Mouse (Mus musculus): ENCODE results near the gene Golph3l. TPM values are rescaled to one million over a fixed set of nuclear protein-coding genes. Genes with fewer than 3 reads are reported as not detected.
"Not testable (repeated sequence)": the region's sequence is repeated elsewhere in the genome, so short reads cannot be mapped to it uniquely, and the experiment has no call there.

Golph3l gene
- polyA plus RNA-seq, 1 experiment from 2014 or later, result 33.6 TPM

DNA sequence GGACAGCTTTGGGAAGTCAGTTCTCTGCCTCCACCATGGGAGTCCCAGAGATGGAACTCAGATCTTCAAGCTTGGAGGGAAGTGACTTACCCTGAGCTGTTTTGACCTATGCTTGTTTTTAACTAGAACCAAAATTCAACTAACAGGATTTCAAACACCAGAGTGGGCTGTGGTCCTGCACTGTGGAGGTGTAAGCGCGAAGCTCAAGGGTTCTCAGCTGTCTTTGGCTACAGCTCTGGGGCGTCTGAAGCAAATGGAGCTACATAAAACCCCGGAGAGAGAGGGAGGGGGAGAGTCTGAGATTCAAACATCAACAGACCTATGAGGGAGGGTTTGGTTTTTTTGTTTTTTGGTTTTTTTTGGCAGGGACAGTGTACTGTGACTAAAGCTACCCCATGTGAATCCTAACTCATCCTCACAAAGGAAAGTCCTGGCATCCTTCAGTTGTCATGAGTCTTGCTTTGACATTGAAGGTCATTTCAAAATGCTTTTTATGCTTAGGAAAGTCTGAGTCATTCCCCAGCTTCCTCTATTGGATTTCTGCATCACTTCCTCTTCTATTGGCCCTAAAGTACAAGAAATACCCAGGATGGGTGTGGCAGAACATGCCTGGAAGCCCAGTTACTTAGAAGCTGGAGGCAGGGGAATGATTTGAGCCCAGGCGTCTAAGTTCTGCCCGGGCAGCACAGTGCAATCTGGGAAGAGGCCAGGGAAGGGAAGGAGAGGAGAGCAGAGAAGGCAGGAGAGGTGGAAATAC lies 61.7 kb downstream of the Golph3l start:
- Histone ChIP-seq H3K36me3 (no peaks in the 10 kb centered on the region), H3K4me3 (no peak overlapping the region), H3K27ac (peak overlapping the region; percentile 29; the same call in 1 of the 2 replicates), H3K9me3 (no peaks in the 10 kb centered on the region), H3K9ac (no peak overlapping the region), H3K4me2 (replicated peaks) (no peak overlapping the region), H3K4me1 (peaks cover 15% of the 10 kb centered on the region), H3K27me3 (no peaks in the 10 kb centered on the region)
- no peak for ATAC-seq (ENCODE audit: low FRiP score, low read depth)
- 62% methylated on average over 6 of the region's 6 CpGs for WGBS

DNA sequence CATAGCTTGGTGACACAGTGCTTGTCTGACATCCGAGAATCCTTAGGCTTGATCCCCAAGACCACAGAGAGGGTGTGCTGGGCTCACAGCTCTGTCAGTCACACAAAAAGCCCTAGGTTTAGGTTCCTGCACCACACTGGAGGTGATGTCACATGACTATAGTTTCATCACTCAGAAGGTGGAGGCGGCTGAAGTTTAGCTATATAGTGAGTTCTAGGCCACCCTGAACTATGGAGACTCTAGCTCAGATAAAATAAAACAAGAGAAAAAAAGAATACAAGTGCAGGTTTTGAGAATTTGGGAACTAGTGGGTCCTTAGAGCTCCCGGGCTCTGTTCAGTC lies 62.3 kb downstream of the Golph3l start:
- no peaks in the 10 kb centered on the region for H3K9me3 ChIP-seq
- no peak for ATAC-seq (ENCODE audit: low FRiP score, low read depth)
- H3K36me3 ChIP-seq, result no peaks in the 10 kb centered on the region
- peak overlapping the region; percentile 29; the same call in 1 of the 2 replicates for H3K27ac ChIP-seq
- H3K27me3 ChIP-seq, result no peaks in the 10 kb centered on the region
- H3K4me1 ChIP-seq, result peaks cover 15% of the 10 kb centered on the region
- WGBS, result 88% methylated on average over 3 of the region's 3 CpGs
- H3K4me2 ChIP-seq (replicated peaks), result no peak overlapping the region
- H3K4me3 ChIP-seq, result no peak overlapping the region
- H3K9ac ChIP-seq, result no peak overlapping the region

DNA sequence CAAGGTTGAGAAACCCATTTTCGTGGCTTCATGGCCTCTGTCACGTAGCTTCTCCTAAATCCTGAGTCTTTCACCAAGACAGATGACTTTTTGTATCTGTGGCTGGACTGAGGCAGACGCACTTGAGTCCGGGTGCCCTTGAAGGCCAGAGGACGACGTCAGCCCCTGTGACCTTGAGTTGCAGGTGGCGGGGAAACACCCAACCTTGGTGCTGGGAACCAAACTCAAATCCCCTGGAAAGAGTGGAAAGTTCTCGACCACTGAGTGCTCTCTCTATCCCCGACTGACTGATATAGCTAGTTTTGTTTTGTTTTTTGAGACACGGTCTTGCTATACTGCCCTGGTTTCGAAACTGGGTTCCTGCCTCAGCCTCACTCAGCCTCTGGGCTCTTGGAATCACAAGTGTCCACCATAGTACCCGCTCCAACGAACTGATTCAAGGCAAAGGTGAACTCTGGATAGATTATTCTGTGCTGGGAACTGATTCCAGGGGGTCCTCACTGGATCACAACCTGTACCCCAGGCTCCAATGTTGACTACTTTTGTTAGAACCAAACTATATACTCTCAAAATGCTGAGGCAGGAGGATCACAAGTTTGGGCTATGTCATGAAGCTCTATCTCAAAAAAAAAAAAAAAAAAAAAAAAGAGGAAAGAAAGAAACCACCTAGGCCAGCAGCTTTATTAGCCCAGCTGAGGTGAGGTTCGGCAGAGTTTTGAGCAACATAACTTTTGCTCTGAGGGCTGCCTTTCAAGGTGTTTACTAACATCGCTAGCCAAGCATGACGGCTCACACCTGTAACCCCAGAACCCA lies 62.9 kb downstream of the Golph3l start:
- 85% methylated on average over 16 of the region's 16 CpGs for whole genome bisulfite sequencing
- no peak for ATAC-seq (ENCODE audit: low FRiP score, low read depth)
- no peaks in the 10 kb centered on the region for H3K9me3 ChIP-seq
- no peaks in the 10 kb centered on the region for H3K36me3 ChIP-seq
- no peak overlapping the region for H3K4me3 ChIP-seq
- H3K9ac ChIP-seq, result no peak overlapping the region
- no peak overlapping the region for H3K27ac ChIP-seq
- H3K4me2 ChIP-seq (replicated peaks), result no peak overlapping the region
- peaks cover 15% of the 10 kb centered on the region for H3K4me1 ChIP-seq
- H3K27me3 ChIP-seq, result no peaks in the 10 kb centered on the region

DNA sequence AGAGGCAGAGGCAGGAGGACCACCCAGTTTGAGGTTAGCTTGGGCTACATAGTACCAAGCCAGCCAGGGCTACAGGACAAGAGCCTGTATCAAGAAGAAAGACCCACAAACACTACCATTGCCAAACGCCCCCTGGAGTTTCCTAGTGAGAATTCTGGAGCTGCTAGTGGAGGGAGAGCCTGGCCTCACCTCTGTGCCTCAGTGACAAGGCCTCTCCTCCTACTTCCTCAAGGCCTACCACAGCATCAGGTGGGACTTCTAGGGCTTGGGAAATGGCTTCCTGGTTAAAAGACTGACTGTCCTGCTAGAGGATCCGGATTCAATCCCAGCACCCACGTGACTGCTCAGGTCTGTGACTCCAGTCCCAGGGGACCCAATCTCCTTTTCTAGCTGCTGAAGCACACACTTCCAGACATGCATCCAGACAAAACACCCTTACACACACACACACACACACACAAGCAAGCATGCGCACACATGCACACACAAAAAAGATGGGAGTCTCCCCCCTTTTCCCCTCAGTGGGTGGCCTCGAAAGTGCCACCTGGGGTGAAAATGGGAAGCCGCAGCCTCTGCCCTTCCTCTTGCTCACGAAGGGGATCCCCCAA lies 63.6 kb downstream of the Golph3l start:
- Histone ChIP-seq H3K36me3 (no peaks in the 10 kb centered on the region), H3K4me1 (peaks cover 15% of the 10 kb centered on the region), H3K27me3 (no peaks in the 10 kb centered on the region), H3K9ac (no peak overlapping the region; the same call in 1 of the 2 replicates), H3K4me2 (replicated peaks) (no peak overlapping the region), H3K27ac (no peak overlapping the region), H3K9me3 (no peaks in the 10 kb centered on the region), H3K4me3 (no peak overlapping the region)
- no peak for ATAC-seq (ENCODE audit: low FRiP score, low read depth)
- WGBS, result 60% methylated on average over 7 of the region's 7 CpGs

DNA sequence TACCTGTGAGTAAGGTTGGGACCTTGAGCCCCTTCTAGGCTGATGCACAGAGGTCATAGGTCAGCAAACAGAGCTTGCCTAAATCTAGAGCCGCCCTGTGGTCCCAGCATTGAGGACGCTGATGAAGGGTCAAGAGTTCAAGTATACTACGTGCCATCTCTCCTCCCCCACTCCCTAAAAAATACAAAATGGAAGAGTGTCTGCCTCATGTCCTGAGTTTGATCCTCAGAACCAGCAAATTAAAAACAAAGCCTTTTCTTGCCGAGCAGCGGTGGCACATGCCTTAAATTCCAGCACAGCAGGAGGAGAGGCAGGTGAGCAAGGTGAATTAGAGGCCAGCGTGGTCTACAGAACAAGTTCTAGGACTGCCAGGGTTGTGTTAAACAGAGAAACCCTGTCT lies 64.1 kb downstream of the Golph3l start:
- Histone ChIP-seq H3K9ac (no peak overlapping the region), H3K4me3 (no peak overlapping the region), H3K36me3 (no peaks in the 10 kb centered on the region), H3K27me3 (no peaks in the 10 kb centered on the region), H3K4me2 (replicated peaks) (no peak overlapping the region), H3K9me3 (no peaks in the 10 kb centered on the region), H3K27ac (no peak overlapping the region), H3K4me1 (peaks cover 15% of the 10 kb centered on the region)
- no peak for ATAC-seq (ENCODE audit: low FRiP score, low read depth)
- 17% methylated on average over 6 of the region's 6 CpGs for WGBS

DNA sequence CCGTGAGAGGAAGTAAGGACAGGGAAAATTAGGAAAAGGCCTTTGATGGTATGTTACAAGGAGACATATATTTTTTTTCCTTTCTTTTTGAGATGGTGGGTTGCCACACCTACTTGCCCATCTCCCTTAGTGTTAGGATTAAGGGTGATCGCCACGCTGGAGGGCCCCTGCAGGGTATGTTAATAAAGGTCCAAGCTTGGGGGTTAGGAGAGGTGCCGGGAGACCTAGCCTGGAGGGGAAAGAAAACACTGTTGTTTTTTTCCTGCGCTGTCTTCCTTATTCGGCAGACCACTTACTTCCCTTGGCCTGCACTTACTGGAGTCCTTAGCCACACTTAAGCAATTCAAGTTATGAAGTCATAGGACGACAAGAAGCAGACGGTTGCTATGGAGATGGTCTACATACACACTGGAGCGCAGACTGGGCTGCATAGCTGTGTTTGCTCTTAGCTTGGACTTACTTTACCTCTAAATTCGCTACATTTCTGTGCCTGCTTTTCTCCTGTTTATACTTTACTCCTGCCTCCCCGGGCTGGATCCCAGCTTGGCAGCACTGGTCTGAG lies 64.8 kb downstream of the Golph3l start:
- Histone ChIP-seq H3K4me1 (peaks cover 15% of the 10 kb centered on the region), H3K9me3 (no peaks in the 10 kb centered on the region), H3K4me2 (replicated peaks) (no peak overlapping the region), H3K36me3 (no peaks in the 10 kb centered on the region), H3K27me3 (no peaks in the 10 kb centered on the region), H3K9ac (no peak overlapping the region), H3K4me3 (no peak overlapping the region), H3K27ac (peak overlapping the region; percentile 52; the same call in 1 of the 2 replicates)
- ATAC-seq (ENCODE audit: low FRiP score, low read depth), result no peak
- WGBS, result 25% methylated on average over 11 of the region's 11 CpGs

DNA sequence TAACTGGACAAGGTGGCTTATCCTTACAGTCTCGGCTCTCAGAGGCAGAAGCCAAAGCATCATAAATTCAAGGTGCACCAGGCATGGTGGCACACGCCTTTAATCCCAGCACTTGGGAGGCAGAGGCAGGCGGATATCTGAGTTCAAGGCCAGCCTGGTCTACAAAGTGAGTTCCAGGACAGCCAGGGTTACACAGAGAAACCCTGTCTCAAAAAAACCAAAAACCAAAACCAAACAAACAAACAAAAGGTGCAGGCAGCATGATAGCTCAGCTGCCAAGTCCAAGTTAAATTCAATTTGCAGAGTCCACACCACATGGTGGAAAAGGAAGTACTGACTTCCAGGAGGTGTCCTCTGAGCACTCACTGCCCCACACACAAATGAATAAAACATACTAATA lies 65.6 kb downstream of the Golph3l start:
- H3K27ac ChIP-seq; ATAC-seq (ENCODE audit: low FRiP score, low read depth); H3K4me2 ChIP-seq (replicated peaks); H3K27me3 ChIP-seq; H3K9ac ChIP-seq; H3K36me3 ChIP-seq; H3K4me3 ChIP-seq; H3K9me3 ChIP-seq: not testable (repeated sequence)
- peaks cover 15% of the 10 kb centered on the region for H3K4me1 ChIP-seq
- WGBS, result 89% methylated on average over 3 of the region's 3 CpGs

DNA sequence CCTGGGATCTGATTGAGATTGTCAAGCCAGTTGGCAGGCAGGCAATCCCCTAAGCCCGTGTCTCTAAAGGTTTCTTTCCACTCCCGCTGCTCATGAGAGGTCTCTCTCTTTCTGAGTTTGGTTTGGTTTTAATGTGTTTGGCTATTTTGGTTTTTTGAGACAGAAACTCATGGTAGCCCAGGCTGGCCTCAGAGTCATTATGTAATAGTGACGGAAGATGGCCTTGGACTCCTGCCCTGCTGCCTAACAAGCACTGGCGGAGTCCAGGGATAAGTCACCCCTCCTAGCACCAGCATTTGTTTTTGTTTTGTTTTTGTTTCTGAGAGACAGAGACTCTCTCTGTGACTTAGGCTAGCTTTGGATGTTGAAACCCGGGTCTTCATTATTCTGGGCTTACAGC lies 66.7 kb downstream of the Golph3l start:
- Histone ChIP-seq H3K4me1 (peaks cover 19% of the 10 kb centered on the region), H3K4me2 (replicated peaks) (no peak overlapping the region)
- WGBS, result 86% methylated on average over 5 of the region's 5 CpGs

DNA sequence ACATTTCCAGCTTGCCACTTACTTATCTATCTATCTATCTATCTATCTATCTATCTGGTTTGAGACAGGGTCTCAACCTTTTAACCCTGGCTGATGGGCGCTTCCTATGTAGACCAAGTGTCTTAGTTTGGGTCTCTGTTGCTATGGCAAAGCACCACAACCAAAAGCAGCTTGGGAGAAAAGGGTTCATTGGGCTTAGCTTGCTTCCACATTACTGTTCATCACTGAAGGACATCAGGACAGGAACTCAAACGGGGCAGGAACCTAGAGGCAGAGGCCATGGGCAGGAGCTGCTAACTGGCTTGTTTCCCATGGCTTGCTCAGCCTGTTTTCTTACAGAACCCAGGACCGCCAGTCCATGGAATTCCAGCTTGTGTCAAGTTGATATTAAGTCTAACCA lies 68.4 kb downstream of the Golph3l start:
- 92% methylated on average over 3 of the region's 3 CpGs for WGBS
- no peak overlapping the region for H3K4me3 ChIP-seq

More for the DNA sequence above, 66.7 kb downstream of the Golph3l start:
- H3K27me3 ChIP-seq, result no peaks in the 10 kb centered on the region
- H3K4me3 ChIP-seq, result no peak overlapping the region
- no peak overlapping the region for H3K27ac ChIP-seq
- peaks cover 3% of the 10 kb centered on the region for H3K36me3 ChIP-seq
- H3K9ac ChIP-seq, result no peak overlapping the region
- H3K9me3 ChIP-seq, result no peaks in the 10 kb centered on the region
- no peak for ATAC-seq (ENCODE audit: low FRiP score, low read depth)

DNA sequence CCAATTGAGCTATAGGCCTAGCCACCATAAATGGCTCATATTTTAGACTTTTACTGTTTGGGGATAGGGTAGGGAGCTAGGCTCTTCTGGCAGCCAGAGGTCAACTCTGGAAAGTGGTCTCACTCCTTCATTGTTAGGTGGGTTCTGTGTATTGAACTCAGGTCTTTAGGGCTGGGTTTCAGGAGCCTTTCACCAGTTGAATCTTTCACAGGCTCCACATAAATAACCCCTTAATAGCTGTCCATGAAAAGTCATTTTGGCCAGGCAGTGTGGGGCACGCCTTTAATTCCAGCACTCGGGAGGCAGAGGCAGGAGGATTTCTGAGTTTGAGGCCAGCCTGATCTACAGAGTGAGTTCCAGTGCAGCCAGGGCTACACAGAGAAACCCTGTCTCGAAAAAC lies 69.0 kb downstream of the Golph3l start:
- peak overlapping the region; percentile 100; the same call in 1 of the 2 replicates for H3K9ac ChIP-seq
- peak overlapping the region; percentile 99; the same call in 1 of the 2 replicates for H3K27ac ChIP-seq
- H3K36me3 ChIP-seq, result peaks cover 23% of the 10 kb centered on the region
- WGBS, result 83% methylated on average over 3 of the region's 3 CpGs
- H3K27me3 ChIP-seq, result no peaks in the 10 kb centered on the region
- peak overlapping the region; percentile 65 for H3K4me2 ChIP-seq (replicated peaks)
- peak overlapping the region; percentile 99 for H3K4me3 ChIP-seq
- H3K9me3 ChIP-seq, result no peaks in the 10 kb centered on the region
- H3K4me1 ChIP-seq, result peaks cover 37% of the 10 kb centered on the region
- no peak for ATAC-seq (ENCODE audit: low FRiP score, low read depth)

More for the DNA sequence above, 68.4 kb downstream of the Golph3l start:
- ATAC-seq (ENCODE audit: low FRiP score, low read depth), result no peak
- no peak overlapping the region for H3K9ac ChIP-seq
- no peaks in the 10 kb centered on the region for H3K9me3 ChIP-seq
- H3K36me3 ChIP-seq, result peaks cover 17% of the 10 kb centered on the region
- H3K4me2 ChIP-seq (replicated peaks), result no peak overlapping the region
- H3K27me3 ChIP-seq, result no peaks in the 10 kb centered on the region
- peaks cover 35% of the 10 kb centered on the region for H3K4me1 ChIP-seq
- no peak overlapping the region for H3K27ac ChIP-seq

DNA sequence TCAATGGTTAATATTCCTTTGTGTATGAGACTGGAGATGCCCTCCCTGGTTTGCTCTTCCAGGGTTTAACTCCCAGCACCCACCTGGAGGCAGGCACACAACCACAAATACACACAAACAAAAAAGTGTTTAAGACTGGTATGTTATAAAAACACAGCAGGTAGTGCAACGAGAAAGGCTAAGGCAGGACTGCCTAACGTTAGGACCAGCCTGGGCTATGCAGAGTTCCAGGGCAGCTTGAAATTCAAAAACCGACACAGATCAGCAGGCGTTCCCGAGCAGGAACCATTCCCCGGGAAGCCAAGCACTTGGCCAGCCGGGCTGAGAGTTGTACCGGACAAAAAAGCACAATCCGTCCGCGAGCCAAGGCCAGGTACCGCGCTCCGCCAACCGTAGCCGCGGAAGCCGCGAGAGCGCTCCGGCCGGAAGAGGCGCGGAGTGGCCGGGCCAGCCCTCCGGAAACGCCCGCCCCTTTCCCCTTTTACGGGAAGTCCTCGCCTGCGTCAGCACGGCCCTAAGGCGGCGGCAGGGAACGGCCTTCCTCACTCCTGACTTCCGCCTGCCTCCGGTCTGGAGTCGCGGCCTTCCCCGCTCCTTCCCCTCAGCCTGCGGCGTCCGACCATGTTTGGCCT lies 69.6 kb downstream of the Golph3l start, which contains the start of gene Mcl1:
Mcl1 (plus strand) TSS at position 553 of the 632 bp plus-strand sequence.
- WGBS, result under 1% methylated on average over 43 of the region's 43 CpGs
- peaks cover 38% of the 10 kb centered on the region for H3K4me1 ChIP-seq
- peak; percentile 97 for ATAC-seq (ENCODE audit: low FRiP score, low read depth)
- H3K27me3 ChIP-seq, result no peaks in the 10 kb centered on the region
- H3K4me3 ChIP-seq, result peak within 1 kb of the TSS; percentile 99
- no peaks in the 10 kb centered on the region for H3K9me3 ChIP-seq
- peak within 1 kb of the TSS; percentile 99 for H3K27ac ChIP-seq
- peaks cover 29% of the 10 kb centered on the region for H3K36me3 ChIP-seq
- H3K4me2 ChIP-seq (replicated peaks), result peak within 1 kb of the TSS; percentile 91
- H3K9ac ChIP-seq, result peak within 1 kb of the TSS; percentile 100

Measured in limb, embryonic 13.5 days (tissue).